Mouse (Mus musculus): ENCODE data around the gene Dhx38.

Gene Dhx38

DNA sequence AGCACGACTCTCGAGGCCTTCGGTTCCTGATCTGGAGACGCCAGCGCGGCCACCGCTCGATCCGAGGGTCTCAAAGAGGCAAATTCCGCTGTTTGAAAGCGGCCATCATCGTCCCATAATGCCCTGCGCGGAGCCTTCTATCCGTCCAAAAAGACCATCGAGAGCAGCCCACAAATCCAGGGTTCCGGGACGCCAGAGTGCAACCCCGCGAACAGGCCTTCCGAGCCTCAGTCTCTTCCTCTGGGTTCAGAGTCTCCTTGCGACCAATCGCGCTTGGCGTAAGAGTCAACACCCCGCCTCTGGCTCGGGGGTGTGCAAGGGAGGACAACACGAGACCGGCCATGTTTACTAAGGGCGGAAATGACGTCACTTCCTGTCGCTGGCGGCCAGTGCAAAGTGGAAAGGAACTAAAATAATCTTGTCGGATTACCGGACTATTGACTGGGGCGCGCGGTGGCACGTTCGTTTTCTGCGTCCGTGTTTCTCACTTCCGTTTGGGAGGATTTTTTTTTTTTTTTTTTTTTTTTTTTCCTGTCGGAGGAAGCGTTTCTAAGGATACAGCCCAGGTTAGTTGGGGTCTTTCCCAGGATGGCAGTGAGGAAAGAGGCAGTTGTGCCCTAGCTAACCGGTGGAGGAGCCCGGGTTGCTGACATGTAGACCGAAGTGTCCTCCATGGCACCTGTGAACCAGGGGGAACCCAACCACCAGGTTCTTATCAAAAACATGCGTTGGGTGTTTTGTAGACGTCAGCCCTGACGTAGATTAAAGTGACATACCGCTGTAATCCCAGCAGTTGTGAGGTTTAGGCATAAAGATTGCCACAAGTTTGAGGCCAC, at the start of gene Dhx38, which contains the start of gene Txnl4b:
Dhx38 (minus strand) TSS at position 364 of the 836 bp plus-strand sequence.
Txnl4b (plus strand) TSS at position 395 of the 836 bp plus-strand sequence.
- in situ Hi-C loops (cut with MboI, MseI) = loop anchor here (5.0 to 25.0 kb wide), 2 partner anchors 42 to 1978 kb away; partner anchors contain the start of genes Dhodh and Psmd7

DNA sequence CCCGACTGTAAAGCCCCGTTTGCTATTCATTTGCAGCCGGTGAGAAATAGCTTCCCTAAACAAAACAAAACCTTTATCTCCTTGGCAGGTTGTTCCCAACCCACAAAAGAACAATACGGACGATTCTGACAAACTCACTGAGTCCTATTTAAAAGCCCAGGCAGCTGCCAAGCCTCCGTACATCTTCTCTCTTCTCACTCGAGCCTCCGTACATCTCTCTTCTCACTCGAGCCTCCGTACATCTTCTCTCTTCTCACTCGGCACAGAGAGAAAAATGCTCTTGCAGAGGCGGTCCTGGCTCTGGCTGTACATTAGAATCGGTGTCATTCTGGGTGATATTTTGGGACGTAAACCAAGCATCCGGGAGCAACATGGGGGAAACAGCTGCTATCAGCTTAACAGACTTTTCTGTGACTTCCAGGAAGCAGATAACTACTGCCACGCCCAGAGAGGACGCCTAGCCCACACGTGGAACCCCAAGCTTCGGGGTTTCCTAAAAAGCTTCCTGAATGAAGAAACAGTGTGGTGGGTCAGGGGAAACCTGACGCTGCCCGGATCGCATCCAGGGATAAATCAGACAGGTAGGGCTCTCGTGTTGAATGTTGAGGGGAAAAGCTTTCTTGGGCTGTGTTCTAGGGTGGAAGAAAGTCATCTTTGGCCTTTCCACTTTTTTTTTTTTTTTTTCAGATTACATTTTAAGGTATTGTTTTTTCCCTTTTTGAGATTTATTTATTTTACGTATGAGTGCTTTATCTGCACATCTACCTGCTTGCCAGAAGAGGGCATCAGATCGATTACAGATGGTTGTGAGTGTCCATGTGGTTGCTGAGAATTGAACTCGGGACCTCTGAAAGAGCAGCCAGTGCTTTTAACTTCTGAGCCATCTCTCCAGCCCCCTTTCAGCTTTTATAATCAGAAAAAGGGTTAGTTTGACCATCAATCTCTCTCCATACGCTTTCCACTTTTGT, 48.9 kb upstream of the Dhx38 start, which contains the start of gene Pkd1l3:
Pkd1l3 (plus strand) TSS at position 275 of the 968 bp plus-strand sequence.
- in situ Hi-C loops (cut with MboI, MseI) = loop anchor here (5.0 kb wide), 1 partner anchor 73 kb away; no protein-coding TSS in a partner anchor

DNA sequence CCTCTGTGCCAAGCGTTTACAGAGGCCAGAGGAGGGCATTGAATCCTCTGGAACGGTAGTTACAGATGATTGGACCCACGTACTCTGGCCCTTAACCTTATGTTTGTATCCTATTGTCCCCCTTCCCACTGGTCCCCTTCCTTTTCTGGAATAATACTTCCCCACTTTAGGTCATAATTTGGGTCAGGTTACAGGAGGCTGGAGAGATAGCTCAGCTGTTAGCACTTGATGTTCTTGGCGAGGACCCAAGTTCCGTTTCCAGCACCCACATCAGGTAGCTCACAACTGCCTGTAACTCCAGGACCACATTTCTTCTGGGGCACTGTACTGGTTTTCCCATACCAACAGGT, 43.5 kb upstream of the Dhx38 start:
- in situ Hi-C loops (cut with MboI, MseI) = loop anchor here (5.0 kb wide), 1 partner anchor 42 kb away; the partner anchor contains the start of genes Dhx38 and Txnl4b

DNA sequence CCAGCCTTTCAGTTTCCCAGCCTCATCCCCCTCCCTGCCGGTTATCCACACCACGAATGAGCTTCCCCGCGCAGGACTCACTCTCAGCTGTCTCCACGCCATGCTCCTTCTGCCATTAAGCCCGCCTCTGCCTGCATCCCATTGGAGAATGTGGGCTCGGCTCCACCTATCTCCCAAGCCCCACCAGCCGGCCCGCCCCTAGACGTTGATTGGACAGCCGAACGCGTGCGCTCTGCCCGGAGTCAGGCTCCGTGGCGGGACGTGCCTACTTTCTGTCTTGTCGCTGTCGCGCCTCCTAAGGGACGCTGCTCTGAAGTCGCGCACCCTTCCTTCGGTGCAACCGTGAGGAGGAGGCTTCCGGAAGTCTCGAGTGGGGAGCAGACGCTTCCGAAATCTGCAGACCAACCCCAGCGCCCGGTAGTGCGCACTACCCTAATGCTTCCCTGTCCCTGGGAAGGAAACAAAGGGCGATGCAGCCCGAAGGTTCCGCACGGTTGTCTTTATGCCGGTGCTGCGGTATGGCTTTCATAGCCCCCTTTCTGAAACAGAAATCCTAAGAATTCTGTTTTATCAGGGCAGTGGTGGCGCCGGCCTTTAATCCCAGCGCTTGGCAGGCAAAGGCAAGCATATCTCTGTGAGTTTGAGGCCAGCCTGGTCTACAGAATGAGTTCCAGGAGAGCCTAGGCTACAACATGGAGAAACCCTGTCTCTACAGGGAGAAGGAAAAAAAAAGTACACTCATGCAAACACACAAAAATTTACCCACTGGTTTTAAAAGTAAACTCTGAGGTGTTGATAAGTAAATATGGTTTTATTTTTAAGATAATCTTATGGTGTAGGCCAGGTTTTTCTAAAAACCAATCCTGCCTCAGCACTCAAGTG, 42.9 kb upstream of the Dhx38 start, which contains the start of gene Dhodh:
Dhodh (minus strand) TSS at position 403 of the 882 bp plus-strand sequence.
- in situ Hi-C loops (cut with MboI, MseI) = loop anchor here (5.0 kb wide), 1 partner anchor 41 kb away; the partner anchor contains the start of genes Dhx38 and Txnl4b

DNA sequence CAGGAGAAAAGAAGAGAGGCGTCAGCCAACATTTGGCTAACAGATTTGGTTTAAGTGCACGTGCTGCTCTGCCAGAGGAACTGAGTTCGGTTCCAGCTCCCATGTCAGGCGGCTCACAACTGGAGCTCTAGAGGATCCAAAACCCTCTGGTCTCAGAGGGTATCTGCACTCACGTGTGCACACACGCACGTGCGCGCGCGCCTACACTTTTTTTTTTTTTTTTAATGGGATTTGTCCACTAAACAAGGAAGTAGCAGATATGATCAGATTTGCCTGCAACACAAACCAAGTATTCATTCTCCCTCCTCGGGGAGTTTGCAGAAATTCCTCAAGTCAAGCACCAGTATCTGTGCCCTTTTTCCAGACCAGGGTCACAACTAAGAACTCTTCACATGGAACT, 42.0 kb upstream of the Dhx38 start:
- in situ Hi-C loops (cut with MboI, MseI) = loop anchor here (5.0 kb wide), 1 partner anchor 40 kb away; the partner anchor contains the start of genes Dhx38 and Txnl4b

DNA sequence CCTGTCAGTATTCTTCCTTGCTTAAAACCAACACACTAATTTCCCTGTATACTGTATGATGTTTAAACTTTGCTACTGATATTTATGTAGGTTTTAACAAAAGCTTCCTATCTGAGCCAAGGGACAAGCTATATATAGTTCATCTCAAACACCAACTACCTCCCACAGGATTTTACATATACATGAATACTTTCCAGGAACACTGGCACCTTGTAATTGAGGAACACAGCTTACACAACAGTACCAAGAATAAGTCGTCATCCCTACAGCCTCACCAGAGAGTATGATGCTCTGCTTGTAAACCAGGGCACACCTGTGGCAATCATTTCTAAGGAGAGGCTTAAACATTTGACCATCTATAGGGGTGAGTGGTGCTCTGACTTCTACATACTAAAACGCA, 41.1 kb upstream of the Dhx38 start:
- in situ Hi-C loops (cut with MboI, MseI) = loop anchor here (5.0 kb wide), 1 partner anchor 39 kb away; the partner anchor contains the start of genes Dhx38 and Txnl4b

DNA sequence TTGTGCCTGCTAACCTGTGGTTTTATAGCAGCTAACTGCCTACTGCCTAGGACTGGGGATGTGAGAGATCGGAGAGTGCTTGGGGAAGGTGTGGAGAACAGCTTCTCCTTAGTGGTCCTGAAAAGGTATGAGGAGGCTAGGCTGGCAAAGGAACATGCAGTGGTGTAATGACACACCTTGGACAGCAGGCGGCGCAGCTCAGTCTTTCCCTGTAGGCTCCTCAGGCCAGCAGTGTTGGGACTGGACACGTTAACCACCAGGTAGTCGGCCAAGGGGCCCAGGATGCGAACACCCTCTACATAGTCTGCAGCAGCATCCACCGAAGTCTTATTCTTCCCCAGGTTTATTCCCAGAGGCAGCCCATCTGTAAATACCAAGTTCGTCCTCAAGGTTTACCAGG, 30.2 kb upstream of the Dhx38 start:
- in situ Hi-C loops (cut with MboI, MseI) = no loop called here

DNA sequence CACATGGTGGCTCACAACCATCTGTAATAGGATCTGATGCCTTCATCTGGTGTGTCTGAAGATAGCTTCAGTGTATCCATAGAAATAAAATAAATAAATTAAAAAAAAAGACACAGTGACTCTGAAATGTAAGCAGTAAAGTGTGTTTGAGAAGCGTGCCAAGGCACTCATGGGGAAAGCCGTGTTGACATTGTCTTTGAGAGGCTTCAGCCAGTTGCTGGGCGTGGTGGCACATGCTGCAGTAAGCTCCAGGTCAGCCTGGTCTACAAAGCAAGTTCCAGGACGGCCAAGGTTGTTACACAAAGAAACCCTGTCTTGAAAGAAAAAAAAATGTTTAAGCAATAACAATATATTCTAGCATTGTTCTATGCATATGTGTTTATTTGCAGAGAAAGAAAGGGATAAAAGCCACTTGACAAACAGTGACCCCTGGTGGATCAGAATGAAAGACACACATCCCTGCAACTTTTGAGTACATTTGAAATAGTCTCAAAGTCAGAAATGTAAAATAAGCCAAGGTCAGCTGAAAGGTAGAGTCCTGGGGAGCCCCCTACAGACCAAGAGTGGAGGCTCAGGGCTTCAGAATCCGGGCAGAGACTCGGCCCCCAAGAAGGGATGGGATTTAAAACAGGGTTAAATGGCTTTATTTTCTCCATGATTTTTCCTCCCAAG, 27.6 kb upstream of the Dhx38 start:
- in situ Hi-C loops (cut with MboI, MseI) = no loop called here

DNA sequence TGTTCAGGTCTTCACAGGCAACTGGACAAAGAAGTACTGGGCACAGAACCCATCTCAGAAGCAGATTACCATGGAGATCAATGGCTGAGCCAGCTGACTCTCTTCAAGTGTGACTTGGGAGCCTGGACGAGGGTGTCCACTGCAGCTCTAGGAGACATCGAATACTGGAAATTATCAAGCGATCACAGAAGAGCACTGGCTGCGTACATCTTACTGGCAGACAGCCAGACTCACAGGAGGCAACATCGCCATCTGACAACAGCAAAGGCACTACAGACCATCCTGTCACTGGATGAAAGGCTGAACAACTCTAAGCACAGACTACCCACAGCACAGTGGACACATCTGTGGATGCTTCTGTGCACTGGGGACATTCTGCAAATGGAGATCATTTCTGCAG, 26.5 kb upstream of the Dhx38 start:
- in situ Hi-C loops (cut with MboI, MseI) = no loop called here

DNA sequence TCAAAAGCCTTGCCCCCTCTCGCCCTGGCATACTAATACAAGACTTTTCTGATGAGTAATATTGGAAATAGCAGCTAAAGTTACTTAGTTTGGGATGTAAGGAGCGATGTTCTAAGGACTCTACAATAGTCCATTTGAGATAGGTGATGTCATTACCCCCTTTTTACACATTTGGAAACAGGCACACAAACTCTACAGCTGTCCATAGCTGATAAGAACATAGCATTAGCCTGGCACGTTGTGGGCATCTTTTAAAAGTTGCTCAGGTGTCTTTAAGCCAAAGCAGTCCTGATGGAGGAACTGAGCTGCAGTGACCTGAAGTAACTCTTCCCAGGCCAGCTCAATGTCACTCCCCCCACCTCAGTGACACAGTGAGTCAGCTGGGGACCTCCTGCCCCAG, 25.7 kb upstream of the Dhx38 start:
- in situ Hi-C loops (cut with MboI, MseI) = no loop called here

DNA sequence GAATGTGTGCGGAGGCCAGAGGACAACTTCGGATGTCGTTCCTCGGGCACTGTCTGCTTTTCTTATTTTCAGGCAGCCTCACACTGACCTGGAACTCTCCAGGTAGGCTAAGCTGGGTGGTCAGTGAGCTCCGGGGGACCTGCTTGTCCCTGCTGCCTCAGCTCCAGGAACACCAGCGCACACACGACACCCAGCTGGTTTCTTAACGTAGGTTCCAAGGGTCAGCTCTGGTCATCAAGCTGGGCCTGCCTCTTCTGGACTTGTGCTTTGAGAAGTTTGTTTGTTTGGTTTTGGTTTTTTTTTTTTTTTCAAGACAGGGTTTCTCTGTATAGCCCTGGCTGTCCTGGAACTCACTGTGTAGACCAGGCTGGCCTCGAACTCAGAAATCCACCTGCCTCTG, 25.2 kb upstream of the Dhx38 start:
- in situ Hi-C loops (cut with MboI, MseI) = no loop called here

DNA sequence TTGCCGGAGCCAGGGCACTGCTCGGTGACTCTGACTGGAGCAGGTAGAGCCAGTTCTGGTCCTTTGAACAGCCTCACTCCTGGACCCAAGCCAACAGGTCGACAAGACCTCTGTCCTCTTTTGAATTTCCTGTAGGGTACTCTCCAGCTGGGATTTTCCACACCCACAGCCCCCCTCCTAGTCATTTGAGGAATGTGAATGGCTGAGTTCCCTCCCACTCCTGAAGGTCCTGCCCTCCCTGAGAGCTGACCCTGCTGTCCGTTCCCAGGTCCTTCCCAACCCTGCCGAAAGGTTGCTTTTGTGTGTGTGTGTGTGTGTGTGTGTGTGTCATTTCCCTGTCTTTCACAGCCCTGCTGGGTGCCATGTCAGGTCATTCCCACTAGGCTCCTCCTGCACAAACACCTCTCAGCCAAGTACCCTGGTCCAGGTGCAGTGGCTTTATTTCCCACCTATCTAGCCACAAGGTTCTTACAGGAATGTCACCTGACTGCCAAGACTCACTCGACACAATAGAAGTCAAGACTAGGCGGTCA, 21.4 kb upstream of the Dhx38 start:
- in situ Hi-C loops (cut with MboI, MseI) = no loop called here

DNA sequence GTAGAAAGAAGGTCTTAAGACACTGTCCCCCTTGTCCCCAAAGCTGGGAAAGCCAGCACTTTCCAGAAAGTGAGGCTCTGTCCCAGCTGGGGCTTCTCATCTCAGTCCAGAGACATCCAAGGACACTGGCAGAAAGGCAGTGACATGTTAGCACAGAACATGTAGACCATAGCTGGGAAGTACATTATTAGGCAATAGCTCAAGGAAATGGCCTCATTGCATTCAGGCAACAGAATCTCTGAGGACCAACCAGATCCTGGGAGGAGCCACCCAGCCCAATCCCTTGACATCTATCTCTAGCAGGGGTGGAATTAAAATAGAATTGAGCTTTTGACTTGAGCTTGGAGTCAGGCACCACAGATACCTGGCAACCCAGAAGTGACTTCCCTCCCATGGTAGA, 20.0 kb upstream of the Dhx38 start:
- in situ Hi-C loops (cut with MboI, MseI) = no loop called here

DNA sequence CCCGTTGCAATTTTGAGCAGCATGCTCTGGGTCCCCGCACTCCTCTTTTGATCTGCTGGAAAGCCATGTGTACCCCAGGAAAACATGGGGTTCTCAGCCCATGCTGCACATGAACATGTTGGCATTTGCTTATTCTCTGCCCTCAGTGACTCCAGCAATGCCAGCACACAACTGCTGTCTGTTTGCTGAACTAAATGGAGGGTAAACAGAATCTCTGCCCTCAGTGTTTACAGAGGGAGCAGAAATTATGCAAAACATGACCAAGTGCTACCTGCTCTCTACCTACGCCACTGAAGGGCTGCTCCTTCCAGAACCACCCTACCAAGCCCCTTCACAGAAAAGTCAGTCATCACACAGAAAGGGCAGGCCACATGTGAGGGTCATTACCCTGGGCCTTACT, 19.2 kb upstream of the Dhx38 start:
- in situ Hi-C loops (cut with MboI, MseI) = no loop called here

DNA sequence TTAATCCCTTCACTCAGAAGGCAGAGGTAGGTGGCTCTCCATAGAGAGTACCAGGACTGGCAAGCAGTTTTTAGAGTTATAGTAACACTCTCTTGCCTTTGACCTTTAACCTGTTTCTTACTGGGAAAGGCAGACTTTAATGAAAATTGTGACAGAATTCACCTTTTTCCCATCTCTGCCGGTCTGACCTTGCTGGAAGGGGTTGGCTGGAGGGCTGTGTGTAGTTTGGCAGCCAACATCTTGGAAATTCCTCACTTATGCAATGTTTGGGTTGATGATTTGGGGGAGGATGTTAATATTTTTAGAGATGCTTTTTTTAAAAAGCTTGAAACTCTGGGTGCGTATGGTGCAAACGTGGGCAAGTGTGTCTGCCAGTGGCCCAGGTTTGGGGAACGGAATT, 18.6 kb upstream of the Dhx38 start:
- in situ Hi-C loops (cut with MboI, MseI) = no loop called here

DNA sequence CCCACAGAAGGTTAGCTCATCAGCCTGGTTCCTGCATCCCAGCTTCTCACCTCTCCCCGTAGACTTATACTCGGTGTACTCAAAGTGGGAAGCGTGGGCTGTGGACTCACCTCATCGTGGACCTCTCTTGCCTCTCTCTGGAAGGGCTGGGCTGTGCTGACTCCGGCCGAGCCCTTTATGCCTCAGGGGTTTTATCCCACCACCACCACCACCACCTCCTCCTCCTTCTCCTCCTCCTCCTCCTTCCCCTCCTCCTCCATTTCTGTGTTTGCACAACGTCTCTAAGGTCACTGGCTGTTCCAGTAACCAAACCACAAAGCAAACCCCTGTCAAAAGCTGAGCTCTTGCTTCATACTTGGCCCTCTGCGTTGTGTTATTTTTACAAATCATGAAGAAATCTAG, 13.2 kb upstream of the Dhx38 start, which contains the start of gene Hp:
Hp (minus strand) TSS at position 273 of the 402 bp plus-strand sequence.
- in situ Hi-C loops (cut with MboI, MseI) = no loop called here

DNA sequence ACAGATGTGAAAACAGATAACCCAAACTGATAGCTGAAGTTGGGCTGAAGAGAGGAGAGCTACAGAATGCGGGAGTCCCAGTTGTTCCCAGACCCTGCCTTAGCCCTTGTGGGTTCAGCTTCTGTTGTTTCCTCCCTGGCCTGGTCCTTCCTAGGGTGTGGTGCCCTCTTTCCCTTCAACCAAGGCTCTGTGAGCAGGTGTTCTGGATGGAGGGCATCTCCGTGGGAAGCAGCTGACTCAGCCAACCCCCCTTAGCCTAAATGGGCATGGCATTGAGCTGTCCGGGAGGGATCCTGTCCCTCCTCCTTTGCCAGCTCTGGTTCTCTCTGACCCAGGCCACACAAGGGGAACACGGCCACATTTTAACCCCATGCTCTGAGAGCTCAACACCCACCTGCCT, 10.7 kb upstream of the Dhx38 start:
- in situ Hi-C loops (cut with MboI, MseI) = no loop called here

DNA sequence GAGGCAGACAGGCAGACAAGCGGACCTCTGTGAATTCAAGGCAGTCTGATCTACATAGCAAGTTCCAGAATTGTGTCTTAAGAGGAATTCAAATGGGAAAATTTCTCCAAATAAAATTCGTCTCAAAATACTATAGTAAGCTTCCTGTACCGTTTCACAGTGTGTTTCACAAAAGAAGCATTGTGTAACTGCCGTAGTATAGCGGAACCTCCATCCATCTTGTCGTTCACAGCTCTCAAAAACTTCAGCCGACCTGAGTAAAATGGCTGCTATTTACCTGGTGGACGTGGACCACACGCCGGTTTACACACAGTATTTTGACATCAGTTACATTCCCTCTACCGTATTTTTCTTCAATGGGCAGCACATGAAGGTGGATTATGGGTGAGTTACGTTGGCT, 5.5 kb upstream of the Dhx38 start:
- in situ Hi-C loops (cut with MboI, MseI) = loop anchor here (25.0 kb wide), 1 partner anchor 1984 kb away; the partner anchor contains the start of gene Psmd7

DNA sequence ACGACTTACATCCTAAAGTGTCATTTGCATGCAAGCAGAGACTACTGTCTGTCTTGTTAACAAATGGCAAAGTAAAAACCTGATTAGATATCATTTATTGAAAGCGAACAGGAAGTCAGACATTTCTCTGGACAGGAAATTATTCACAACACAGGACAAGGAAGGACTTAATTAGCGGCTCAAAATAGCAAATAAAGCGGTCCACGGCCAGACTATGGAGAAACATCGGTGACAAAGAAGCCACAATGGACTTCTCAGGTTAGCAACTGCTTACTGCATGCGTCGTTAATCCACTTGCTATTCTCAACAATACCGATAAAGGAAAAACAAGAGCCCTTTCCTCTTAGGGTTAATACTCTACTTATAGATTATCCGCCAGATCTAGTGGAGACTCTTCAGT, 895 bp downstream of the Dhx38 start:
- in situ Hi-C loops (cut with MboI, MseI) = loop anchor here (5.0 to 25.0 kb wide), 2 partner anchors 43 to 1977 kb away; partner anchors contain the start of genes Dhodh and Psmd7

DNA sequence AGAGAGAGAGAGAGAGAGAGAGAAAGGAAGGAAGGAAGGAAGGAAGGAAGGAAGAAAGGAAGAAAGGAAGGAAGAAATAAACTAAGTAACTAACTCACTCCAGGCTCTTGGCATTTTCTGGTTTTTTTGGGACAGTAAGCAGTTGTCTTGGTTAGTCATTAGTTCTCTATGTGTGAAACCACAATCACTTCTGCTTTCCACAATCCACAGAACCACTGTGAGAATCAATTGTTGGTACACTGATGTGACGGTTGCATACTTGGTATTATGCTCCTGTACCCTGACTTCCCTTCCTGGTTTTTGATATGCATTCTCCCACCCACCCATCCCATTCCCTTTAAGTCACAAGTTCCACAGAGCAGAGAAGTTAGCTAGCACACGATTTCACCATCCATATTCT, 1.8 kb downstream of the Dhx38 start:
- in situ Hi-C loops (cut with MboI, MseI) = loop anchor here (25.0 kb wide), 1 partner anchor 1977 kb away; the partner anchor contains the start of gene Psmd7
